Mouse (Mus musculus): ENCODE measurements at regions not wholly inside any gene's neighbourhood (a gene's known extent, or its start where the extent isn't known, plus 50 kb on each side); places are given as distances from the start of the nearest gene placed in this dataset.

DNA sequence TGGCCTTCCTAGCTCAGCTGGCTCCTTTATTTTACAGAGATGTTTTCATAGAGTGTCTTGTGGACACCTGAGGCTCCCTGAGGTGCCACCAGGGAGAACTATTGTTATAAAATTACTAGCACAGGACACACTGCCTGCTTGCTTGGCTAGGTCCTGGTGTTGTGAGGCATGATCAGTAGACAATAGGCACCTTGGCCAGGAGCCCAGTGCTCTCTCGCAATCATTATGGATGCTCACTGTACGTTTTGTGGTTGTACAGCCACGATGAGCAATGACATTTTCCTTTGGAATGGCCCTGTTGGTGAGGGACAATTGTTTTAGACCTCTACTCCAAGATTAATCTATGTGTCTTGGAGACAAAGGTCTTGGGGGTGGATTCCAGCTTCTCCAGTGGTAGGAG, 83.3 kb upstream of the Id2 start:
- TF ChIP-seq EP300 (optimal IDR thresholded peaks at IDR 0.05) (no peak), CTCF (IDR thresholded peaks at IDR 0.05; ENCODE audit: low read depth) (no peak)

All from stomach, postnatal 0 days (tissue).